Mouse (Mus musculus) bone marrow macrophage, adult 2 months (primary cell): ENCODE data around the gene Tcl1.
"Not testable (repeated sequence)": the region's sequence is repeated elsewhere in the genome, so short reads cannot be mapped to it uniquely, and the experiment has no call there.

Source experiments
- CTCF ChIP-seq: IDR thresholded peaks from 2 replicates; pipeline ENCODE4 v1.5.1; 2012; ENCODE audit warnings: low read depth, mild to moderate bottlenecking, low read length, moderate library complexity
- POLR2A ChIP-seq: IDR thresholded peaks from 2 replicates; pipeline ENCODE4 v1.6.1; 2012; ENCODE audit warnings: mild to moderate bottlenecking, low read depth, low read length, borderline replicate concordance

GRCm38 (mm10) chr12:105201657-105202056 lies 20.9 kb downstream of the Tcl1 start, which contains the start of gene Tcl1b4:
- TF ChIP-seq CTCF, POLR2A: not testable (repeated sequence)
